Mouse (Mus musculus): Measurements from ENCODE around the gene Npm3. TPM values are rescaled to one million over a fixed set of nuclear protein-coding genes. Genes with fewer than 3 reads are reported as not detected.

The Npm3 gene
- polyA plus RNA-seq (2015; fragmentation: Nextera tagmentation; extraction: Ambion mirVana): 17.0 and 17.9 TPM in 2 replicates

- ATAC-seq (ENCODE audit: insufficient number of reproducible peaks, low FRiP score, low TSS enrichment, low read depth): peak; percentile 81
- peaks cover 31% of the 10 kb centered on the region for H3K4me1 ChIP-seq
- H3K4me3 ChIP-seq (replicated peaks): peak within 1 kb of the TSS; percentile 92
- H3K4me2 ChIP-seq (replicated peaks): peak within 1 kb of the TSS; percentile 88
- under 1% methylated on average over 58 of the region's 60 CpGs for WGBS
- H3K9ac ChIP-seq: peak within 1 kb of the TSS; percentile 72
- H3K36me3 ChIP-seq: peaks cover 27% of the 10 kb centered on the region
- peaks cover 23% of the 10 kb centered on the region for H3K27me3 ChIP-seq
- no peak within 1 kb of the TSS for H3K27ac ChIP-seq (replicated peaks)
- no peaks in the 10 kb centered on the region for H3K9me3 ChIP-seq (replicated peaks)
These were observed at the start of gene Npm3 for GRCm38 (mm10) chr19:45749243-45750043. TSS of gene Npm3 (minus strand) at chr19:45749591.

- H3K4me1 ChIP-seq: peaks cover 12% of the 10 kb centered on the region
- ATAC-seq (ENCODE audit: insufficient number of reproducible peaks, low FRiP score, low TSS enrichment, low read depth): no peak
- WGBS: 66% methylated on average over 15 of the region's 15 CpGs
- no peaks in the 10 kb centered on the region for H3K27me3 ChIP-seq
- no peaks in the 10 kb centered on the region for H3K36me3 ChIP-seq
- H3K9ac ChIP-seq: no peak overlapping the region
- H3K9me3 ChIP-seq (replicated peaks): no peaks in the 10 kb centered on the region
- H3K4me2 ChIP-seq (replicated peaks): no peak overlapping the region
- no peak overlapping the region for H3K27ac ChIP-seq (replicated peaks)
- no peak overlapping the region for H3K4me3 ChIP-seq (replicated peaks)
These were observed 47.5 kb upstream of the Npm3 start for GRCm38 (mm10) chr19:45796879-45797278.

GRCm38 (mm10) chr19:45796061-45796556, 46.7 kb upstream of the Npm3 start:
- ATAC-seq (ENCODE audit: insufficient number of reproducible peaks, low FRiP score, low TSS enrichment, low read depth): no peak
- Histone ChIP-seq H3K27me3 (no peaks in the 10 kb centered on the region), H3K4me1 (peaks cover 12% of the 10 kb centered on the region), H3K27ac (replicated peaks) (peak overlapping the region; percentile 34; the same call in 1 of the 2 replicates), H3K36me3 (no peaks in the 10 kb centered on the region), H3K9ac (no peak overlapping the region), H3K4me3 (replicated peaks) (peak overlapping the region; percentile 29), H3K9me3 (replicated peaks) (no peaks in the 10 kb centered on the region), H3K4me2 (replicated peaks) (peak overlapping the region; percentile 49)
- WGBS: 6% methylated on average over 15 of the region's 15 CpGs

GRCm38 (mm10) chr19:45795406-45795944, 46.1 kb upstream of the Npm3 start:
- Histone ChIP-seq H3K4me3 (replicated peaks) (peak overlapping the region; percentile 29; the same call in 1 of the 2 replicates), H3K4me1 (peaks cover 12% of the 10 kb centered on the region), H3K4me2 (replicated peaks) (peak overlapping the region; percentile 49), H3K36me3 (no peaks in the 10 kb centered on the region), H3K9me3 (replicated peaks) (no peaks in the 10 kb centered on the region), H3K9ac (no peak overlapping the region), H3K27ac (replicated peaks) (peak overlapping the region; percentile 34; the same call in 1 of the 2 replicates), H3K27me3 (no peaks in the 10 kb centered on the region)
- ATAC-seq (ENCODE audit: insufficient number of reproducible peaks, low FRiP score, low TSS enrichment, low read depth): no peak
- 20% methylated on average over 15 of the region's 15 CpGs for WGBS

- H3K27me3 ChIP-seq: no peaks in the 10 kb centered on the region
- no peak overlapping the region for H3K9ac ChIP-seq
- H3K4me1 ChIP-seq: peaks cover 12% of the 10 kb centered on the region
- H3K36me3 ChIP-seq: no peaks in the 10 kb centered on the region
- H3K9me3 ChIP-seq (replicated peaks): no peaks in the 10 kb centered on the region
- no peak for ATAC-seq (ENCODE audit: insufficient number of reproducible peaks, low FRiP score, low TSS enrichment, low read depth)
- WGBS: 70% methylated on average over 6 of the region's 6 CpGs
- H3K27ac ChIP-seq (replicated peaks): no peak overlapping the region
- no peak overlapping the region for H3K4me2 ChIP-seq (replicated peaks)
- no peak overlapping the region for H3K4me3 ChIP-seq (replicated peaks)
These were observed 45.3 kb upstream of the Npm3 start for GRCm38 (mm10) chr19:45794718-45795117.

GRCm38 (mm10) chr19:45792404-45792803, 43.0 kb upstream of the Npm3 start:
- no peak overlapping the region for H3K27ac ChIP-seq (replicated peaks)
- no peak overlapping the region for H3K4me2 ChIP-seq (replicated peaks)
- no peak overlapping the region for H3K4me3 ChIP-seq (replicated peaks)
- H3K9ac ChIP-seq: no peak overlapping the region
- H3K27me3 ChIP-seq: no peaks in the 10 kb centered on the region
- H3K36me3 ChIP-seq: no peaks in the 10 kb centered on the region
- 73% methylated on average over 6 of the region's 6 CpGs for WGBS
- peaks cover 12% of the 10 kb centered on the region for H3K4me1 ChIP-seq
- H3K9me3 ChIP-seq (replicated peaks): no peaks in the 10 kb centered on the region
- ATAC-seq (ENCODE audit: insufficient number of reproducible peaks, low FRiP score, low TSS enrichment, low read depth): no peak

GRCm38 (mm10) chr19:45789888-45790874, 40.8 kb upstream of the Npm3 start:
- H3K27ac ChIP-seq (replicated peaks): no peak overlapping the region
- 78% methylated on average over 13 of the region's 13 CpGs for WGBS

GRCm38 (mm10) chr19:45789365-45789764, 40.0 kb upstream of the Npm3 start:
- Histone ChIP-seq H3K27ac (replicated peaks) (no peak overlapping the region), H3K9ac (no peak overlapping the region), H3K4me2 (replicated peaks) (no peak overlapping the region), H3K4me3 (replicated peaks) (no peak overlapping the region), H3K27me3 (no peaks in the 10 kb centered on the region), H3K36me3 (no peaks in the 10 kb centered on the region), H3K9me3 (replicated peaks) (no peaks in the 10 kb centered on the region), H3K4me1 (peaks cover 4% of the 10 kb centered on the region; the same call in 1 of the 2 replicates)
- WGBS: 79% methylated on average over 7 of the region's 7 CpGs
- ATAC-seq (ENCODE audit: insufficient number of reproducible peaks, low FRiP score, low TSS enrichment, low read depth): no peak

More at GRCm38 (mm10) chr19:45789888-45790874, 40.8 kb upstream of the Npm3 start:
- Histone ChIP-seq H3K4me2 (replicated peaks) (no peak overlapping the region), H3K36me3 (no peaks in the 10 kb centered on the region), H3K27me3 (no peaks in the 10 kb centered on the region), H3K9ac (no peak overlapping the region), H3K4me3 (replicated peaks) (no peak overlapping the region), H3K9me3 (replicated peaks) (no peaks in the 10 kb centered on the region), H3K4me1 (0 out of 2 replicates have a peak, but pooled peaks cover 4% of the 10 kb centered on the region)
- ATAC-seq (ENCODE audit: insufficient number of reproducible peaks, low FRiP score, low TSS enrichment, low read depth): no peak

GRCm38 (mm10) chr19:45788337-45788736, 38.9 kb upstream of the Npm3 start:
- Histone ChIP-seq H3K9me3 (replicated peaks) (no peaks in the 10 kb centered on the region), H3K4me1 (peaks cover 8% of the 10 kb centered on the region; the same call in 1 of the 2 replicates), H3K4me2 (replicated peaks) (no peak overlapping the region), H3K9ac (no peak overlapping the region), H3K4me3 (replicated peaks) (no peak overlapping the region), H3K27ac (replicated peaks) (no peak overlapping the region), H3K36me3 (no peaks in the 10 kb centered on the region), H3K27me3 (no peaks in the 10 kb centered on the region)
- ATAC-seq (ENCODE audit: insufficient number of reproducible peaks, low FRiP score, low TSS enrichment, low read depth): no peak
- 51% methylated on average over 4 of the region's 4 CpGs for WGBS

GRCm38 (mm10) chr19:45787450-45787849, 38.1 kb upstream of the Npm3 start:
- WGBS: 65% methylated on average over 3 of the region's 3 CpGs
- no peak overlapping the region for H3K4me2 ChIP-seq (replicated peaks)
- no peak overlapping the region for H3K27ac ChIP-seq (replicated peaks)
- H3K27me3 ChIP-seq: no peaks in the 10 kb centered on the region
- no peak overlapping the region for H3K9ac ChIP-seq
- H3K9me3 ChIP-seq (replicated peaks): no peaks in the 10 kb centered on the region
- no peaks in the 10 kb centered on the region for H3K36me3 ChIP-seq
- peaks cover 8% of the 10 kb centered on the region; the same call in 1 of the 2 replicates for H3K4me1 ChIP-seq
- ATAC-seq (ENCODE audit: insufficient number of reproducible peaks, low FRiP score, low TSS enrichment, low read depth): no peak
- no peak overlapping the region for H3K4me3 ChIP-seq (replicated peaks)

All from embryonic facial prominence, embryonic 15.5 days (tissue).